Mouse (Mus musculus) ZHBTc4 (cell line): ENCODE measurements around the gene Alkbh2.

Source experiments
- DNase-seq: peaks from one replicate; pipeline ENCODE4 v3.0.0-alpha.2; 2011; ENCODE audit warnings: low read depth, low spot score

Alkbh2 gene

GRCm38 (mm10) chr5:114146028-114146888, 18.2 kb upstream of the Alkbh2 start, which contains the start of gene Acacb:
TSS of gene Acacb (plus strand) at chr5:114146535.
- no peak for DNase-seq

- DNase-seq: no peak
Observed at GRCm38 (mm10) chr5:114139175-114139574, 11.2 kb upstream of the Alkbh2 start.

- DNase-seq: peak; percentile 69
Observed at GRCm38 (mm10) chr5:114138277-114139164, 10.5 kb upstream of the Alkbh2 start.

- DNase-seq: no peak
Observed at GRCm38 (mm10) chr5:114137481-114138276, 9.7 kb upstream of the Alkbh2 start.

- DNase-seq: no peak
Observed at GRCm38 (mm10) chr5:114135516-114135915, 7.5 kb upstream of the Alkbh2 start.

- peak; percentile 74 for DNase-seq
Observed at GRCm38 (mm10) chr5:114134091-114134534, 6.1 kb upstream of the Alkbh2 start.

GRCm38 (mm10) chr5:114132841-114133240, 4.8 kb upstream of the Alkbh2 start:
- DNase-seq: no peak

- DNase-seq: peak; percentile 82
Observed at GRCm38 (mm10) chr5:114131521-114131840, 3.5 kb upstream of the Alkbh2 start.

- DNase-seq: peak; percentile 97
Observed at GRCm38 (mm10) chr5:114130698-114131520, 2.9 kb upstream of the Alkbh2 start.

- peak; percentile 91 for DNase-seq
Observed at GRCm38 (mm10) chr5:114130211-114130605, 2.2 kb upstream of the Alkbh2 start, which contains the start of gene Ung. TSS of gene Ung (plus strand) at chr5:114130386.

- peak; percentile 63 for DNase-seq
Observed at GRCm38 (mm10) chr5:114129550-114130210, 1.7 kb upstream of the Alkbh2 start.

- DNase-seq: peak; percentile 74
Observed at GRCm38 (mm10) chr5:114126499-114127244, 1.3 kb downstream of the Alkbh2 start.

- no peak for DNase-seq
Observed at GRCm38 (mm10) chr5:114126008-114126407, 2.0 kb downstream of the Alkbh2 start.

- DNase-seq: no peak
Observed at GRCm38 (mm10) chr5:114119806-114120205, 8.2 kb downstream of the Alkbh2 start.

GRCm38 (mm10) chr5:114116586-114116985, 11.4 kb downstream of the Alkbh2 start:
- DNase-seq: no peak

GRCm38 (mm10) chr5:114115030-114115429, 13.0 kb downstream of the Alkbh2 start:
- DNase-seq: no peak

- peak; percentile 63 for DNase-seq
Observed at GRCm38 (mm10) chr5:114113334-114113733, 14.7 kb downstream of the Alkbh2 start.

- DNase-seq: no peak
Observed at GRCm38 (mm10) chr5:114106391-114106935, 21.6 kb downstream of the Alkbh2 start.

GRCm38 (mm10) chr5:114102807-114103206, 25.2 kb downstream of the Alkbh2 start:
- DNase-seq: no peak
